Mouse (Mus musculus): ENCODE measurements around the gene Mrpl38. TPM values are rescaled to one million over a fixed set of nuclear protein-coding genes. Genes with fewer than 3 reads are reported as not detected.
A peak's percentile ranks its signal among the peaks of the same experiment; 100 is the strongest.
"Not testable (repeated sequence)": the region's sequence is repeated elsewhere in the genome, so short reads cannot be mapped to it uniquely, and the experiment has no call there.

Gene Mrpl38
- total RNA-seq, 2 experiments from 2014 or later: 48.4 to 52.9 TPM

DNA sequence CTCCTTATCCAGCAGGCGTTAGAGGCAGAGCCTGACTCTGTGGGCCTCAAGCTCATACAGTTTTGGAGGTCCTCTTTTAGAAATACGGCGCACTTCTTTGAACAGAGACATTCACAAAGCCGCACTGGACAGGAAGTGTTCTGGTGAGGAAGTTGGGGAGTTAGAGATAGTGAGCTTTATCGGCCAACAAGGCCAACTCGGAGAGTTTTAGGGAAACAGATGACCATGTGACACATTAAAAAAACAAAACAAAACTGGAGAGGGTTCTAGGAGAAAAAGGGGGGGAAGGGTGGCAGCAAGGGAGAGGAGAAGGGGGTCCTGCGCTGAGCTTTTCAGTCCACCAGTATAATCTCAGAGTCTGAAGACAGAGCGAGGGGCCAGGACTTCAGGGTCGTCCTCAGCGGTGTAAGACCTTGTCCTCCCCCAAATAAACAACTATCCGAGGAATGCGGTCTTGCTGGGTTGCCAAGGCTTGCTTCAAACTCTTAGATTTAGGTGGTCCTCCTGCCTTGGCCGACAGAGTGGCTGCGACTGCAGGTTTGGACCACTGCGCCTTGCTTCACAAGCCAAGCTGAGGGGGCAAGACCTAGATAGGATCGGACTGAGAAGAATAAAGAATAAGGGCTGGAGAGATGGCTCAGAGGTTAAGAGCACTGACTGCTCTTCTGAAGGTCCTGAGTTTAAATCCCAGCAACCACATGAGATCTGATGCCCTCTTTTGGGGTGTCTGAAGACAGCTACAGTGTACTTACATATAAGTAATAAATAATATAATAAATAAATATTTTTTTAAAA lies 44.7 kb downstream of the Mrpl38 start:
- no peak for DNase-seq (ENCODE audit: low spot score)

DNA sequence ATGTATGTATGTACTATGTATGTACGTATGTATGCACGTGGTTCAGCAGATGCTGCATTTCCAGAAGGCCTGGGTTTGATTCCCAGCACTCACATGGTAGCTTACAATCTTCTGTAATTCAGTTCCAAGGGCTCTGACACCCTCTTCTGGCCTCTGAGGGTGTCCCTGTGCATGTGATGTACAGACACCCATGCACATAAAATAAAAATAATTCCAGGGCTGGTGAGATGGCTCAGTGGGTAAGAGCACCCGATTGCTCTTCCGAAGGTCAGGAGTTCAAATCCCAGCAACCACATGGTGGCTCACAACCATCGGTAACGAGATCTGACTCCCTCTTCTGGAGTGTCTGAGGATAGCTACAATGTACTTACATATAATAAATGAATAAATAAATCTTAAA lies 45.7 kb downstream of the Mrpl38 start:
- not testable (repeated sequence) for DNase-seq (ENCODE audit: low spot score)

DNA sequence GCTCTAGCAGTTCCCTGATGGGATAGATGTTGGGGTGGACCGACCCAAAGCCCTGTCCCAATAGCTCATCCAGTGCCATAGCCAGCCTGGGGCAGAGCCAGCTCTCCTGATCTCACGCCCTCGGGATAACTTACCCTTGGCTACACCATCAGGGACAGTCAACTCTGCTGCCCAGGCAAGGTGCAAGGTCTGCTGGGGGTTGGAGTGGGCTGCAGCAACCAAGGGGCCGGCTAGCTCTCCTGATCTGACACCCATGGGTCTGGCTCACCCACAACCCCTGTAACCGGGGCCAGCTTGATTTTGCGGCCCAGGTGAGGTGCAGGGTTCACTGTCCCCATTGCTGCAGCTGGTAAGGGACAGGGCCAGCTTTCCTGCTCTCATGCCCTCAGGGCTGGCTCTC lies 47.1 kb downstream of the Mrpl38 start:
- no peak for DNase-seq (ENCODE audit: low spot score)

DNA sequence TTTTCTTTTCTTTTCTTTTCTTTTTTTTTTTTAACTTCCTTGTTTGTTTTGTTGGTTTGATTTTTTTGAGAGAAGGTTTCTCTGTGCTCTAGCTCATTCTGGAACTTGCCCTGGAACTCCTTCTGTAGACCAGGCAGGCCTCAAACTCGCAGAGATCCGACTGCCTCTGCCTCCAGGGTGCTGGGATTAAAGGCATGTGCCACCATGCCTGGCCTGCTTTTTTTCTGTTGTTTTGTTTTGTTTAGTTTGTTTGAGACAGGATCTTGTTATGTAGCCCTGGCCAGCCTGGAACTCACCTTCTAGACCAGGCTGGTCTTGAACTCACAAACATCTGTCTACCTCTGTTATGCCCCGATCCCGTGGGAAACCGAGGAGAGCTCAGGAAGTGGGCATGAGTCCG lies 49.1 kb downstream of the Mrpl38 start:
- no peak for DNase-seq (ENCODE audit: low spot score)

DNA sequence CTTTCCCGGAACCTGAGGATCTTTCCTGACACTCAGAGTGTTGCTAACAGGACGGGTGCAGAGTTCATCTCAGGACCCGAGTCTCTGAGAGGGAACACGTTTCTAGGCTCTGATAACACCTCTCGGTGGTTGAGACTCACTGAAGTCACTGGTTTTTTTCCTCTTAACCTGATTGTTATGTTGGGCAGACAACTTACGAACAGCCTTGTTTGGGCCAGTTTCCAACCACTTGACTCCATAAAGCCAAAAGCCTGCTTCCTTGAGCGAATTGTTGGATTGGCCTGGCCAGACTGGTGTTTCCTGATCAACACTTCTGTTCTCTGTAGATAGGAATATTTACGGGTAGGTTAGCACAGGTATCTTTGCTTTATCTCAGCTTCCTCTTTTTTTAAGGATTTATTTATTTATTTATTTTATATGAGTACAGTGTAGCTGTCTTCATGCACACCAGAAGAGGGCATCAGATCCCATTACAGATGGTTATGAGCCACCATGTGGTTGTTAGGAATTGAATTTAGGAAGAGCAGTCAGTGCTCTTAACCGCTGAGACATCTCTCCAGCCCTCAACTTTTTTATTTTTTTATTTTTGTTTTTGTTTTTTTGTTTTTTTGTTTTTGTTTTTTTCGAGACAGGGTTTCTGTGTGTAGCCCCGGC lies 49.8 kb downstream of the Mrpl38 start:
- no peak for DNase-seq (ENCODE audit: low spot score)

DNA sequence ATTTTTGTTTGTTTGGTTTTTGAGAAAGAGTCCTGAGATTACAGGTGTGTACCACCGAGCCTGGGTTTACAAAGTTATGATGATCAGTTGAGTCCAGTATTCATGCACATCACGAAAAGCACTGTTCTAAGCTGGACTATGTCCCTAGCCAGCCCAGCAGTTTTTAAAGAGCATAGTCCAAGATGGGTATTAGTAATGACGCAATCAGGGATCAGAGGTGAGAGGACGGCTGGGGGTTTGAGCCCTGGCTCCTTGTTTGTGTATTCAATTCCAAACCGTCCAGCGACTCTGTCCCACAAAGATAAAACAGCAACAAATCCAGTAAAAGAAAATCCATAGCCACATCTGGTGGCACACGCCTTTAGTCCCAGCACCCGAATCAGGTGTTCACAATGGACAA lies 50.5 kb downstream of the Mrpl38 start:
- DNase-seq (ENCODE audit: low spot score): no peak

DNA sequence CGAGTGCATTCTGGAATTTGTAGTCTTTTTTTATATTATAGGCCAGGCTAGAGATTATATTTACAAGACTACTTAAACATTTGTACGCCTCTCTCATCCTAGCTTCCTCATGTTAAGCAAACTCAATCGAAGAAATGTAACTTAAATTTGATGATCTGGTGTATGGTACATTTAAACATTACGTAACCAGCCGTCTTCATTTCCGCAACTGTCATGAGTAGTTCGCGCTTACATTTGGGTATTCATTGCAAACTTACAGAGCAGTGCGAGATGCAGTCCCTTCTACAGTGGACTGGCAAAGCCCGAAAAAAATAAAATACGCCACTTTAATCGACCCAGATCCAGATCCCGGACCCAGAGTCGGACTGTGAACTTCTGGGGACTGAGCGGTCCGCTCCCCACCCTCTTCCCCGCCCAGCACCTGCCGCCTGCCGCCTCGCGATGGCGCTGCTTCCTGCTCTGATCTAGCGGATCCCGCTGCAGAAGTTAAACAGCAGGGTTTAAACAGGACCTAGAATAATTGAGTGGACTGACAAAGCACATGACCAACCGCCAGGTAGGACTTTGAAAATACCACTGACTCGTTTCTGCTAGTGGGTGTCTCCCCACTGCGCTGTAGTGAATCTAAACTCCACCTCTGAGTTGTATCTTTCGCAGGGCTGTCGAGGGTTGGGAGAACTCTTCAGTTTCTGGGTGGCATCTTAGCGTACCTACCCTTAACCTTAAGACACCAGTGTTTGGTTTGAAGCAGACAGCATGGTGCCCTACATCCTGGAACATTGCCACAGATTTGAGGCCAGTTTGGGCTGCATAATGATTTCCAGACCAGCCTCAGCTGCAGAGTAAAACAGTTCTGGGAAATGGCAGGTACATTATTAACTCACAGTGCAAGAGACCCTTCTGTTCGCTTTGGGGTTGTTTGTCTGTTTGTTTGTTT lies 51.2 kb downstream of the Mrpl38 start:
- peak; percentile 93 for DNase-seq (ENCODE audit: low spot score)

DNA sequence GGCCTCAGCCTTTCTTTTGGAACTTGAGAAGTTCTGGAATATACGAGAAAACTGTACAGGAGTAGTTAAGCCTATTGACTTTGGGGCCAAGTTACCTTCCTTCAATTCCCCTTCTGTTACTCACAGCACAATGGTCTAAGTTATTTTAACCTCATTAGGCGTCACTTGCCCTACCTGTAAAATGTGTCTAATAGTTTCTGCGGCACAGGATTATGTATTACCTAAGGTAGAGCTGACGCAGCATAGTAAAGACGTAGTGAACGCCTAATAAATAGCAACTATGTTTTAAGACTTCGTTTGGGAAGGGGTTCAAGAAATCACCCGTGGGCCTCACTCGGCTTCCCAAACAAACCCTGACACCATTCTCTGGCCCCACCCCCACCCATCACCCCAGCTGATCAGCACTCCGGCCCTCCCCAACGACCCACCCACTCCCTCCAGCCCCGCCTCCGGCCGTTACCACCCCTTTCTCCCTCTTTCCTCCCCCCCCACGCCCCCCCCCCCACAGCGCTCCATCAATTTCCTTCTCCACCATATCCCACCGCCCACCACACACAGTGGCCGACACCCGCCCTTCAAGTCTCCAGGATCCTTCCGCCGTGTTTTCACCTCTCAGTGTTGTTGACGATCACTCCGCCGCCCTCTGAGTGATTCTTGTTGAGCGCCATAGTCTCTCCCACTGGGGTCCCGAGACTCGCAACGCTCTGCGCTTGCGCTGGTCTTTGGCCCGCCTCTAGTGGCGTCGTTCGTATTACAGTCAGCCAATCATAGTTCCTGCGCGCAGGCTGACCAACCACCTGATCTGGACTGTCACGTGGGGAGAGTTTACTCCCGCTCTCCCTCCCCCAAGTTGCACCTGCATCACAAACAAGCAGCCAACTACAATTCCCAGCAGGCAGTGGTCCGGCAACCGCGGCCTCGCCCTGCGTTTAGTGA lies 52.1 kb downstream of the Mrpl38 start, which contains the start of gene Wbp2:
Wbp2 (minus strand) TSS at position 738 of the 936 bp plus-strand sequence.
- peak; percentile 98 for DNase-seq (ENCODE audit: low spot score)

DNA sequence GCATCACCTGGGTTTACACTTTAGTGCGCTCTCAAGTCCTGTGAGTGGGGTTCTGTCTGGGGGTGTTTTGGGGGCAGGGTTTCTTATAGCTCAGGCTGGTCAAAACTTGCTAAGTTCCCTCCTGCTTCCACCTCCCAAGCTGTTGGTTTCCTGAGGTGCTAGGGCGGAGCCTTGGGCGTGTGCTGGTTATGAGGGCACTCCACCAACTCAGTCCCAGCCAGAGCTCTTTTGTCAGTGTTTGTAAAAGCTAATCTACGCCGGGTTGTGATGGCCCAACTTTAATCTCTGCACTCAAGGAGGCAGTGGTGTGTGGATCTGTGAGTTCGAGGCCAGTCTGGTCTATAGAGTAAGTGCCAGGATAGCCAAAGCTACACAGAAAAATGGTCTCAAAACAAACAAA lies 54.5 kb downstream of the Mrpl38 start:
- no peak for DNase-seq (ENCODE audit: low spot score)

DNA sequence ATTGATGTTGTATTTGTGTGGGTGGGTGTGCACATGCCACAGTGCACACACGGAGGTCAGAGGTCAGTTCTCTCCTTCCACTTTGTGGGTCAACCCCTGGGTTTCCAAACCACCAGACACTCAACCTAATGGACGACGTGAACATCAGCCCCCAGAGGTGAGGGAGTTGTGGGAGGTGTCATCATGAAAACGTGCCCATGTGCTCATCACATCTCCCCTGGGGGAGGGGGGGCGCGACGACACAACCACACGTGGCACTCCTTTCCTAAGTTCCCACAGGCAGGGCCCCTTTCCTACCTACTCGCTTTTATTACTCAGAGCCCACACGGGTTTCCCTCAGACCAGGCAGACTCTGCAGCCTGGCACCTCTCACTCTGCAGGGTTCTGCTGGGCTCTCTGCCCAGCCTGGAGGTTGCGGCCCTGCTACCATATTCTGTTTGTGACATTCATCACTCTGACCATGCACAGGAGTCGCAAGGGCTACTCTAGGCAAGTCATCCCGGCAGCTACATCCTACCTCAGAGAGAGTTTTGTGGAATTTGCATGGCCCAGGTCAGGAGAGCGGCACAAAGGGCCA lies 55.5 kb downstream of the Mrpl38 start:
- DNase-seq (ENCODE audit: low spot score): no peak

Other genes with a start within 250 kb of the Mrpl38 start
- gene Smim5, start 238.9 kb downstream of the Mrpl38 start, total RNA-seq (2021): 1 to 10 TPM in 1 of 2 experiments, under 1 TPM in 1; 0.38 to 1.1 TPM
- gene Smim6, start 226.9 kb downstream of the Mrpl38 start, total RNA-seq (2021): not detected
- gene Sap30bp, start 205.6 kb downstream of the Mrpl38 start, total RNA-seq (2021): 10 to 100 TPM in 1 of 2 experiments, 1 to 10 TPM in 1; 9.2 to 10.1 TPM
- 1 to 10 TPM; 6.5 to 7.2 TPM for gene Recql5, start 205.4 kb downstream of the Mrpl38 start, total RNA-seq (2021)
- gene Itgb4, start 164.2 kb downstream of the Mrpl38 start, total RNA-seq (2021): 1 to 10 TPM; 3.5 to 5.3 TPM
- 1 to 10 TPM; 2.6 to 3.2 TPM for gene Galk1, start 126.1 kb downstream of the Mrpl38 start, total RNA-seq (2021)
- 10 to 100 TPM; 49.1 to 71.3 TPM for gene H3f3b, start 110.9 kb downstream of the Mrpl38 start, total RNA-seq (2021)
- gene Unk, start 108.5 kb downstream of the Mrpl38 start, total RNA-seq (2021): 1 to 10 TPM; 5.1 to 7.5 TPM
- gene Unc13d, start 60.9 kb downstream of the Mrpl38 start, total RNA-seq (2021): under 1 TPM; 0.23 to 0.88 TPM
- 10 to 100 TPM; 91.4 to 92.8 TPM for gene Wbp2, start 51.9 kb downstream of the Mrpl38 start, total RNA-seq (2021)
- gene Trim47, start 11.7 kb downstream of the Mrpl38 start, total RNA-seq (2021): 1 to 10 TPM; 8.1 to 9.6 TPM
- gene Trim65, start 7.7 kb downstream of the Mrpl38 start, total RNA-seq (2021): 1 to 10 TPM; 4.2 to 4.6 TPM
- gene Fbf1, start 29.3 kb upstream of the Mrpl38 start, total RNA-seq (2021): 10 to 100 TPM in 1 of 2 experiments, 1 to 10 TPM in 1; 8.9 to 11.0 TPM
- gene Ten1, start 60.0 kb upstream of the Mrpl38 start, total RNA-seq (2021): 10 to 100 TPM; 16.9 to 20.4 TPM
- 100 to 1,000 TPM in 1 of 2 experiments, 10 to 100 TPM in 1; 99.6 to 109 TPM for gene Acox1, start 60.2 kb upstream of the Mrpl38 start, total RNA-seq (2021)
- under 1 TPM; 0.02 to 0.07 TPM for gene Evpl, start 99.2 kb upstream of the Mrpl38 start, total RNA-seq (2021)
- gene Srp68, start 135.3 kb upstream of the Mrpl38 start, total RNA-seq (2021): 10 to 100 TPM; 82.5 to 88.8 TPM
- under 1 TPM in 1 of 2 experiments, not detected in 1; 0.19 TPM for gene Galr2, start 142.1 kb upstream of the Mrpl38 start, total RNA-seq (2021)
- 10 to 100 TPM; 69.0 to 86.7 TPM for gene Exoc7, start 168.4 kb upstream of the Mrpl38 start, total RNA-seq (2021)
- under 1 TPM in 1 of 2 experiments, not detected in 1; 0.14 TPM for gene Foxj1, start 196.5 kb upstream of the Mrpl38 start, total RNA-seq (2021)